Mouse (Mus musculus): ENCODE data around the gene Lmntd2. TPM values are rescaled to one million over a fixed set of nuclear protein-coding genes. Genes with fewer than 3 reads are reported as not detected.
A peak's percentile ranks its signal among the peaks of the same experiment; 100 is the strongest.

Lmntd2 gene
- polyA plus RNA-seq, 1 experiment from 2014 or later, result 1.5 TPM

GRCm38 (mm10) chr7:141191036-141191435, 22.8 kb downstream of the Lmntd2 start:
- Histone ChIP-seq H3K9me3 (ENCODE audit: control insufficient read depth, low read length) (no peaks in the 10 kb centered on the region), H3K4me1 (ENCODE audit: control insufficient read depth, insufficient read depth, low read length) (peaks cover 11% of the 10 kb centered on the region), H3K27me3 (replicated peaks; ENCODE audit: control insufficient read depth, insufficient read depth, low read length) (no peaks in the 10 kb centered on the region), H3K27ac (replicated peaks; ENCODE audit: low read depth, low read length) (no peak overlapping the region), H3K4me2 (ENCODE audit: low read depth, low read length) (no peak overlapping the region), H3K9ac (ENCODE audit: low read depth, low read length) (no peak overlapping the region), H3K4me3 (ENCODE audit: low read depth, low read length) (no peak overlapping the region), H3K36me3 (ENCODE audit: control insufficient read depth, insufficient read depth, low read length) (peaks cover 34% of the 10 kb centered on the region)
- no peak for ATAC-seq (ENCODE audit: low read depth)
- no peak for DNase-seq (ENCODE audit: low spot score)
- WGBS, result 89% methylated on average over 14 of the region's 14 CpGs

GRCm38 (mm10) chr7:141190220-141190619, 23.7 kb downstream of the Lmntd2 start:
- H3K27me3 ChIP-seq (replicated peaks; ENCODE audit: control insufficient read depth, insufficient read depth, low read length), result no peaks in the 10 kb centered on the region
- no peak for DNase-seq (ENCODE audit: low spot score)
- peaks cover 11% of the 10 kb centered on the region for H3K4me1 ChIP-seq (ENCODE audit: control insufficient read depth, insufficient read depth, low read length)
- no peaks in the 10 kb centered on the region for H3K9me3 ChIP-seq (ENCODE audit: control insufficient read depth, low read length)
- no peak overlapping the region for H3K4me3 ChIP-seq (ENCODE audit: low read depth, low read length)
- 82% methylated on average over 3 of the region's 3 CpGs for WGBS
- peaks cover 34% of the 10 kb centered on the region for H3K36me3 ChIP-seq (ENCODE audit: control insufficient read depth, insufficient read depth, low read length)
- H3K4me2 ChIP-seq (ENCODE audit: low read depth, low read length), result no peak overlapping the region
- no peak overlapping the region for H3K27ac ChIP-seq (replicated peaks; ENCODE audit: low read depth, low read length)
- H3K9ac ChIP-seq (ENCODE audit: low read depth, low read length), result no peak overlapping the region
- no peak for ATAC-seq (ENCODE audit: low read depth)

- H3K4me2 ChIP-seq (ENCODE audit: low read depth, low read length), result no peak overlapping the region
- H3K27me3 ChIP-seq (replicated peaks; ENCODE audit: control insufficient read depth, insufficient read depth, low read length), result no peaks in the 10 kb centered on the region
- peaks cover 11% of the 10 kb centered on the region for H3K4me1 ChIP-seq (ENCODE audit: control insufficient read depth, insufficient read depth, low read length)
- no peak overlapping the region for H3K27ac ChIP-seq (replicated peaks; ENCODE audit: low read depth, low read length)
- H3K36me3 ChIP-seq (ENCODE audit: control insufficient read depth, insufficient read depth, low read length), result peaks cover 34% of the 10 kb centered on the region
- H3K4me3 ChIP-seq (ENCODE audit: low read depth, low read length), result no peak overlapping the region
- 91% methylated on average over 3 of the region's 3 CpGs for WGBS
- H3K9me3 ChIP-seq (ENCODE audit: control insufficient read depth, low read length), result no peaks in the 10 kb centered on the region
- no peak for DNase-seq (ENCODE audit: low spot score)
- no peak for ATAC-seq (ENCODE audit: low read depth)
- no peak overlapping the region for H3K9ac ChIP-seq (ENCODE audit: low read depth, low read length)
Observed at GRCm38 (mm10) chr7:141188733-141189132, 25.1 kb downstream of the Lmntd2 start.

GRCm38 (mm10) chr7:141188194-141188593, 25.7 kb downstream of the Lmntd2 start:
- H3K9me3 ChIP-seq (ENCODE audit: control insufficient read depth, low read length), result no peaks in the 10 kb centered on the region
- H3K27ac ChIP-seq (replicated peaks; ENCODE audit: low read depth, low read length), result no peak overlapping the region
- ATAC-seq (ENCODE audit: low read depth), result no peak
- no peak overlapping the region for H3K9ac ChIP-seq (ENCODE audit: low read depth, low read length)
- H3K4me2 ChIP-seq (ENCODE audit: low read depth, low read length), result no peak overlapping the region
- whole genome bisulfite sequencing, result 74% methylated on average over 3 of the region's 3 CpGs
- no peaks in the 10 kb centered on the region for H3K27me3 ChIP-seq (replicated peaks; ENCODE audit: control insufficient read depth, insufficient read depth, low read length)
- H3K36me3 ChIP-seq (ENCODE audit: control insufficient read depth, insufficient read depth, low read length), result peaks cover 34% of the 10 kb centered on the region
- no peak overlapping the region for H3K4me3 ChIP-seq (ENCODE audit: low read depth, low read length)
- DNase-seq (ENCODE audit: low spot score), result no peak
- peaks cover 11% of the 10 kb centered on the region for H3K4me1 ChIP-seq (ENCODE audit: control insufficient read depth, insufficient read depth, low read length)

- H3K4me3 ChIP-seq (ENCODE audit: low read depth, low read length), result no peak overlapping the region
- H3K9ac ChIP-seq (ENCODE audit: low read depth, low read length), result peak overlapping the region; percentile 25; the same call in 1 of the 2 replicates
- DNase-seq (ENCODE audit: low spot score), result peak; percentile 92
- 2% methylated on average over 8 of the region's 8 CpGs for WGBS
- no peaks in the 10 kb centered on the region for H3K9me3 ChIP-seq (ENCODE audit: control insufficient read depth, low read length)
- H3K4me2 ChIP-seq (ENCODE audit: low read depth, low read length), result no peak overlapping the region
- no peak overlapping the region for H3K27ac ChIP-seq (replicated peaks; ENCODE audit: low read depth, low read length)
- H3K4me1 ChIP-seq (ENCODE audit: control insufficient read depth, insufficient read depth, low read length), result peaks cover 6% of the 10 kb centered on the region; the same call in 1 of the 2 replicates
- H3K27me3 ChIP-seq (replicated peaks; ENCODE audit: control insufficient read depth, insufficient read depth, low read length), result no peaks in the 10 kb centered on the region
- no peak for ATAC-seq (ENCODE audit: low read depth)
- no peaks in the 10 kb centered on the region for H3K36me3 ChIP-seq (ENCODE audit: control insufficient read depth, insufficient read depth, low read length)
Observed at GRCm38 (mm10) chr7:141176173-141176572, 37.7 kb downstream of the Lmntd2 start.

- Histone ChIP-seq H3K27me3 (replicated peaks; ENCODE audit: control insufficient read depth, insufficient read depth, low read length) (no peaks in the 10 kb centered on the region), H3K27ac (replicated peaks; ENCODE audit: low read depth, low read length) (no peak overlapping the region), H3K4me1 (ENCODE audit: control insufficient read depth, insufficient read depth, low read length) (peaks cover 6% of the 10 kb centered on the region; the same call in 1 of the 2 replicates), H3K36me3 (ENCODE audit: control insufficient read depth, insufficient read depth, low read length) (no peaks in the 10 kb centered on the region), H3K9me3 (ENCODE audit: control insufficient read depth, low read length) (no peaks in the 10 kb centered on the region), H3K9ac (ENCODE audit: low read depth, low read length) (no peak overlapping the region), H3K4me3 (ENCODE audit: low read depth, low read length) (no peak overlapping the region), H3K4me2 (ENCODE audit: low read depth, low read length) (no peak overlapping the region)
- ATAC-seq (ENCODE audit: low read depth), result no peak
- 88% methylated on average over 4 of the region's 4 CpGs for WGBS
- DNase-seq (ENCODE audit: low spot score), result no peak
Observed at GRCm38 (mm10) chr7:141175068-141175467, 38.8 kb downstream of the Lmntd2 start.

GRCm38 (mm10) chr7:141173323-141173850, 40.5 kb downstream of the Lmntd2 start:
- Histone ChIP-seq H3K27me3 (replicated peaks; ENCODE audit: control insufficient read depth, insufficient read depth, low read length) (no peaks in the 10 kb centered on the region), H3K4me3 (ENCODE audit: low read depth, low read length) (peak overlapping the region; percentile 56), H3K9ac (ENCODE audit: low read depth, low read length) (peak overlapping the region; percentile 69), H3K9me3 (ENCODE audit: control insufficient read depth, low read length) (no peaks in the 10 kb centered on the region), H3K4me2 (ENCODE audit: low read depth, low read length) (peak overlapping the region; percentile 71), H3K36me3 (ENCODE audit: control insufficient read depth, insufficient read depth, low read length) (no peaks in the 10 kb centered on the region), H3K27ac (replicated peaks; ENCODE audit: low read depth, low read length) (peak overlapping the region; percentile 86), H3K4me1 (ENCODE audit: control insufficient read depth, insufficient read depth, low read length) (peaks cover 15% of the 10 kb centered on the region)
- 77% methylated on average over 5 of the region's 5 CpGs for WGBS
- no peak for DNase-seq (ENCODE audit: low spot score)
- ATAC-seq (ENCODE audit: low read depth), result no peak

- Histone ChIP-seq H3K4me3 (ENCODE audit: low read depth, low read length) (peak within 1 kb of the TSS; percentile 56), H3K27me3 (replicated peaks; ENCODE audit: control insufficient read depth, insufficient read depth, low read length) (no peaks in the 10 kb centered on the region), H3K36me3 (ENCODE audit: control insufficient read depth, insufficient read depth, low read length) (no peaks in the 10 kb centered on the region), H3K4me2 (ENCODE audit: low read depth, low read length) (peak within 1 kb of the TSS; percentile 71), H3K4me1 (ENCODE audit: control insufficient read depth, insufficient read depth, low read length) (peaks cover 21% of the 10 kb centered on the region), H3K9me3 (ENCODE audit: control insufficient read depth, low read length) (no peaks in the 10 kb centered on the region), H3K9ac (ENCODE audit: low read depth, low read length) (peak within 1 kb of the TSS; percentile 69), H3K27ac (replicated peaks; ENCODE audit: low read depth, low read length) (peak within 1 kb of the TSS; percentile 86)
- WGBS, result 3% methylated on average over 43 of the region's 55 CpGs
- ATAC-seq (ENCODE audit: low read depth) (peak; percentile 96), DNase-seq (ENCODE audit: low spot score) (peak; percentile 98)
Observed at GRCm38 (mm10) chr7:141172116-141173006, 41.5 kb downstream of the Lmntd2 start, which contains the start of gene Rnh1. Gene Rnh1, minus strand, starts transcription at chr7:141172857.

All from embryonic facial prominence, embryonic 14.5 days (tissue).